Mouse (Mus musculus) forebrain, embryonic 12.5 days (tissue): ENCODE results near the gene Tulp2. TPM values are rescaled to one million over a fixed set of nuclear protein-coding genes. Genes with fewer than 3 reads are reported as not detected.

Experiments used
- ATAC-seq: fragments of 200-750 bp; cut with Nextera tagmentation; 2 replicates; pipeline ENCODE4 v1.8.0; 2017; ENCODE audit warnings: moderate TSS enrichment; ENCODE audit not compliant: low FRiP score
- H3K27ac ChIP-seq: fragments of 300-500 bp; sonication (generic); 2 replicates; pipeline ENCODE4 v1.5.1; 2016; ENCODE audit warnings: mild to moderate bottlenecking
- H3K27me3 ChIP-seq: fragments of 300-500 bp; sonication (generic); 2 replicates; pipeline ENCODE4 v1.6.1; 2016; ENCODE audit warnings: mild to moderate bottlenecking
- H3K36me3 ChIP-seq: fragments of 300-500 bp; sonication (generic); replicated peaks from 2 replicates; pipeline ENCODE4 v1.6.1; 2016; ENCODE audit warnings: mild to moderate bottlenecking
- H3K4me1 ChIP-seq: fragments of 300-500 bp; sonication (generic); 2 replicates; pipeline ENCODE4 v1.6.1; 2016
- H3K4me2 ChIP-seq: fragments of 300-500 bp; sonication (generic); 2 replicates; pipeline ENCODE4 v1.6.1; 2016; ENCODE audit warnings: mild to moderate bottlenecking, moderate library complexity
- H3K4me3 ChIP-seq: fragments of 300-500 bp; sonication (generic); replicated peaks from 2 replicates; pipeline ENCODE4 v1.5.1; 2016; ENCODE audit warnings: mild to moderate bottlenecking
- H3K9ac ChIP-seq: fragments of 300-500 bp; sonication (generic); 2 replicates; pipeline ENCODE4 v1.6.1; 2016; ENCODE audit warnings: mild to moderate bottlenecking
- H3K9me3 ChIP-seq: fragments of 300-500 bp; sonication (generic); 2 replicates; pipeline ENCODE4 v1.6.1; 2016
- WGBS: fragments of 180-500 bp; shearing (Covaris S2); methylation state at CpG from one replicate; pipeline ENCODE4 v1.1.7; 2016; 5-methylcytosine and 5-hydroxymethylcytosine counted together
- polyA plus RNA-seq: library from polyadenylated mRNA; unstranded; fragments of >200 nt; fragmentation: Nextera tagmentation; extraction: Ambion mirVana; gene quantifications from 2 replicates; pipeline ENCODE4 v1.2.1, GENCODE M21; 2016

Gene Tulp2
- polyA plus RNA-seq, 1 experiment from 2014 or later = 0.34 TPM

DNA sequence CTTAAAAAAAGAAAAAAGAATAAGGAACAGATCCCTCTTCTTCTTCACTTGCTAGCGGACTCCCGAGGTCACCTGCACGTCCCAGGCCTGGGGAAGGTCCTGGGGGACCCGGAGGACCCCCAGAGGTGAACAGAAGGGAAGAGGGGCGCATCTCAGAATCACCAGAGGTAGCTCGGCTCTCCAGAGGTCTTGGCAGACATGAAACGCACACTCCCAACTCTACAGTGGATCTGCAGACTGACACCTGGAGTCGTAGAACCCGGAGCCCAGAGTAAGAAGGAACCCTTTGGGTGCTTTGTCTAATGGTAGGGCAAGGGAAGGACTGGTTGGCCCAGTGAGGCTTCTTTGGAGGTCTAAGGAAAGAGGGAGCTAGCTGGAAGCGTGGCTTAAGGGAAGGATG lies 55.9 kb downstream of the Tulp2 start:
- Histone ChIP-seq H3K4me3 (peak overlapping the region; percentile 55), H3K27ac (no peak overlapping the region), H3K36me3 (no peaks in the 10 kb centered on the region), H3K4me1 (peaks cover 7% of the 10 kb centered on the region; the same call in 1 of the 2 replicates), H3K9ac (peak overlapping the region; percentile 70), H3K9me3 (no peaks in the 10 kb centered on the region), H3K27me3 (no peaks in the 10 kb centered on the region; the same call in 1 of the 2 replicates), H3K4me2 (peak overlapping the region; percentile 76)
- ATAC-seq = peak; percentile 33; the same call in 1 of the 2 replicates
- WGBS = 78% methylated on average over 10 of the region's 10 CpGs

- ATAC-seq = peak; percentile 89
- peak overlapping the region; percentile 70 for H3K9ac ChIP-seq
- WGBS = 2% methylated on average over 29 of the region's 29 CpGs
- H3K36me3 ChIP-seq = no peaks in the 10 kb centered on the region
- no peaks in the 10 kb centered on the region; the same call in 1 of the 2 replicates for H3K27me3 ChIP-seq
- H3K4me1 ChIP-seq = peaks cover 7% of the 10 kb centered on the region; the same call in 1 of the 2 replicates
- H3K9me3 ChIP-seq = no peaks in the 10 kb centered on the region
- no peak overlapping the region for H3K27ac ChIP-seq
- peak overlapping the region; percentile 55 for H3K4me3 ChIP-seq
- peak overlapping the region; percentile 76 for H3K4me2 ChIP-seq
Observed at GRCm38 (mm10) chr7:45538163-45539041, 56.7 kb downstream of the Tulp2 start.

DNA sequence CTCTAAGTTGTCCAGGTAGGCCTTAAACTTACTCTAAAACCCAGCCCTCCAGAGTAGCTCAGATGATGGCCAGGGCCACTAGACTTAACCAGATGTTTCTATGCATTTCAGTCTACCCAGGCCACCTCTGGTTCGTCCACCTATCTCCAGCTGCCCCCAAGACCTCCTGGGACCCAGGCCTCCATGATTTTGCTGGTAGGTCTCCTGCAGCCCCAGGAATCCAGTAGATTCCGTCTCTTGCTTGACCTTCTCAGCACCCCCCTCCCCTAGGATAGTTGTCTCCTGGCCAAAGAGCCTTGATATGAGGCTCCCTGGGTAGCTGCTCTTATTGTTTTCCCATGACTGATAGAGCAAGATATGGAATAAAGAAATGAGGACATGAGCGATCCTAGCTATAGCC lies 57.4 kb downstream of the Tulp2 start:
- Histone ChIP-seq H3K27me3 (no peaks in the 10 kb centered on the region; the same call in 1 of the 2 replicates), H3K9me3 (no peaks in the 10 kb centered on the region), H3K4me3 (no peak overlapping the region), H3K27ac (no peak overlapping the region), H3K4me1 (peaks cover 7% of the 10 kb centered on the region; the same call in 1 of the 2 replicates), H3K4me2 (no peak overlapping the region; the same call in 1 of the 2 replicates), H3K9ac (no peak overlapping the region), H3K36me3 (no peaks in the 10 kb centered on the region)
- ATAC-seq = no peak
- WGBS = 89% methylated on average over 3 of the region's 3 CpGs

- Histone ChIP-seq H3K9me3 (0 out of 2 replicates have a peak, but pooled peaks cover 4% of the 10 kb centered on the region), H3K9ac (no peak overlapping the region), H3K36me3 (no peaks in the 10 kb centered on the region), H3K27me3 (no peaks in the 10 kb centered on the region; the same call in 1 of the 2 replicates), H3K4me3 (no peak overlapping the region), H3K4me1 (peaks cover 7% of the 10 kb centered on the region; the same call in 1 of the 2 replicates), H3K27ac (no peak overlapping the region), H3K4me2 (no peak overlapping the region)
- ATAC-seq = no peak
- 78% methylated on average over 2 of the region's 2 CpGs for WGBS
Observed at GRCm38 (mm10) chr7:45540213-45540612, 58.5 kb downstream of the Tulp2 start.

- Histone ChIP-seq H3K27ac (no peak overlapping the region), H3K36me3 (no peaks in the 10 kb centered on the region), H3K4me2 (no peak overlapping the region), H3K9me3 (0 out of 2 replicates have a peak, but pooled peaks cover 4% of the 10 kb centered on the region), H3K4me1 (no peaks in the 10 kb centered on the region), H3K9ac (no peak overlapping the region), H3K27me3 (no peaks in the 10 kb centered on the region; the same call in 1 of the 2 replicates), H3K4me3 (no peak overlapping the region)
- 82% methylated on average over 1 of the region's 1 CpGs for WGBS
- no peak for ATAC-seq
Observed at GRCm38 (mm10) chr7:45544525-45544924, 62.8 kb downstream of the Tulp2 start.

DNA sequence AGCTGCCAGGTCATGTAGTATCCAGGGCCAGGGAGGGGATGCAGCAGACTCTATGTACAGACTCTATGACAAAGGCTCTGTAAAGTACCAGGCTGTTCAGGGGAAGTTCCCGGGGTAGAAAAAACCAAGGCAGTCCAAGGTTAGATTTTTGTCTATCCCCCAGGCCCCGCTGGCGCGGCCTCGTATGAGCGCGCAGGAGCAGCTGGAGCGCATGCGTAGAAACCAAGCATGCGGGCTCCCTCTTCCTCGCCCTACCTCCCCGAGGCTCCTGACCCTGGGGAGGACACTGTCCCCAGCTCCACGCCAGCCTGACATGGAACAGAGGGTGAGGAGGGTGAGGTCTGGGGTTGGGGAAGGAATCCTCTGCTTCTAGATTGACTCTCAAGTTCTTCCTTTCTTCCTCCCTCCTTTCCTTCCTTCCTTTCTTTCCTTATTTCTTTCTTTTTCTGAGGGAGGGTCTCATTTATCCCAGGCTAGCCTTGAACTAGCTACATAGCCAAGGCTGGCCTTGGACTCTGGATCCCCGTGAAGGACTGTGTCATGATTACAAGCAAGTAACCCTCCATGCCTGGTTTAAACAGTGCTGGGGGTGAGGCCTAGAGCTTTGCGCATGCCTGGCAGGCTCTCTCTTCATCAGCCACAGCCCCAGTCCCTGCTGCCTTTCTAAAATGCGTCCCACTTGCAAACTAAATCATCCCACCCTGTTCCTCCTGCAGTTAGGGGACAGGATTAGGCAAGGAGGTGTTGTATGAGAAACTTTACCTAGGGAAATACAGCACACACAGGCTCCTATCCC lies 68.2 kb downstream of the Tulp2 start:
- Histone ChIP-seq H3K9me3 (no peaks in the 10 kb centered on the region), H3K4me1 (no peaks in the 10 kb centered on the region), H3K4me2 (no peak overlapping the region), H3K9ac (0 out of 2 replicates have a peak overlapping the region, but pooled peaks have one; percentile 17), H3K27ac (no peak overlapping the region), H3K36me3 (no peaks in the 10 kb centered on the region), H3K4me3 (no peak overlapping the region), H3K27me3 (0 out of 2 replicates have a peak, but pooled peaks cover 2% of the 10 kb centered on the region)
- WGBS = 89% methylated on average over 16 of the region's 16 CpGs
- ATAC-seq = no peak

- H3K9me3 ChIP-seq = no peaks in the 10 kb centered on the region
- H3K4me1 ChIP-seq = no peaks in the 10 kb centered on the region
- no peak overlapping the region for H3K4me3 ChIP-seq
- no peaks in the 10 kb centered on the region for H3K36me3 ChIP-seq
- WGBS = 85% methylated on average over 11 of the region's 11 CpGs
- no peak overlapping the region for H3K9ac ChIP-seq
- ATAC-seq = no peak
- no peak overlapping the region for H3K4me2 ChIP-seq
- H3K27ac ChIP-seq = no peak overlapping the region
- 0 out of 2 replicates have a peak, but pooled peaks cover 2% of the 10 kb centered on the region for H3K27me3 ChIP-seq
Observed at GRCm38 (mm10) chr7:45550821-45551511, 69.3 kb downstream of the Tulp2 start.

- Histone ChIP-seq H3K27ac (no peak overlapping the region), H3K9ac (no peak overlapping the region), H3K9me3 (no peaks in the 10 kb centered on the region), H3K4me1 (no peaks in the 10 kb centered on the region), H3K27me3 (0 out of 2 replicates have a peak, but pooled peaks cover 2% of the 10 kb centered on the region), H3K36me3 (no peaks in the 10 kb centered on the region), H3K4me2 (no peak overlapping the region), H3K4me3 (no peak overlapping the region)
- ATAC-seq = no peak
- WGBS = 83% methylated on average over 8 of the region's 8 CpGs
Observed at GRCm38 (mm10) chr7:45551512-45551883, 69.8 kb downstream of the Tulp2 start.

- Histone ChIP-seq H3K9ac (no peak overlapping the region), H3K4me2 (no peak overlapping the region), H3K4me3 (no peak overlapping the region), H3K27ac (no peak overlapping the region), H3K4me1 (no peaks in the 10 kb centered on the region), H3K27me3 (0 out of 2 replicates have a peak, but pooled peaks cover 2% of the 10 kb centered on the region), H3K9me3 (no peaks in the 10 kb centered on the region), H3K36me3 (no peaks in the 10 kb centered on the region)
- no peak for ATAC-seq
- whole genome bisulfite sequencing = 66% methylated on average over 8 of the region's 8 CpGs
Observed at GRCm38 (mm10) chr7:45553519-45553918, 71.8 kb downstream of the Tulp2 start.

DNA sequence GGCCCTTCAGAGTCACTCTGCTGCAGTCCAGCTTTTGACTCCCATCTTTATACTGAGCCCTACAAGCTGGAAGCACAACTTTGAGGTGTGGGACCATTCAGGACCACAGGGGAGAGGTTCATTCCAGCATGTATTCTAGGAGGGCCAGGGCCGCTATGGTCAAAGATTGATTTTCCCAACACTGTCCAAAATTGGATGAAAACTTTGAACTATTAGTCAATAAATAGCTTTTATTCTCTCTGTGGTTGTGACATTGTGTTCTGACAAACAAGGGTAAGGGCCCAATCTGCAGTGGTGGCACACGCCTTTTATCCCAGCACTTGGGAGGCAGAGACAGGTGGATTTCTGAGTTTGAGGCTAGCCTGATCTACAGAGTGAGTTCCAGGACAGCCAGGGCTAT lies 72.3 kb downstream of the Tulp2 start:
- Histone ChIP-seq H3K9ac (no peak overlapping the region), H3K27ac (no peak overlapping the region), H3K36me3 (no peaks in the 10 kb centered on the region), H3K4me3 (no peak overlapping the region), H3K9me3 (no peaks in the 10 kb centered on the region), H3K4me1 (no peaks in the 10 kb centered on the region), H3K4me2 (no peak overlapping the region), H3K27me3 (0 out of 2 replicates have a peak, but pooled peaks cover 2% of the 10 kb centered on the region)
- whole genome bisulfite sequencing = 93% methylated on average over 2 of the region's 2 CpGs
- no peak for ATAC-seq

DNA sequence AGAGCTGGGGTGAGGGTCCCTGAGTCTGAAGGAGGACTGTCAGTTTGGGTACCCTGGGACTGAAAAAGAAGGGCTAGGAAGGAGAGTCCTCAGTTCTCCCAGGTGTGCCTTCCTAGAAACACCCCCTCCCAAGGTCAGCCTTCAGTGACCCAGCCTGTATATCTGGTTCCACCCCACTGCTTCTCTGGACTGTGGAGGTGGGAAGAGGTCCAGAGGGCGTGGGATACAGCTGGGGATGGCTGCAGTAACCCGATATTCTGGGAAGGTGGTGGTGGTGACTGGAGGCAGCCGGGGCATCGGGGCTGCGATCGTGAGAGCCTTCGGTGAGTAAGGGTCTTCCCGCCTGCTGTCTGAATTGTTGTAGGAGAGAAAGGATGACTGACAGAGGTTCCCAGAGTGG lies 73.1 kb downstream of the Tulp2 start, which contains the start of gene Hsd17b14:
Gene Hsd17b14 (plus strand): TSS at position 150 of the 400 bp plus-strand sequence.
- H3K27me3 ChIP-seq = 0 out of 2 replicates have a peak, but pooled peaks cover under 1% of the 10 kb centered on the region
- no peak for ATAC-seq
- 48% methylated on average over 8 of the region's 8 CpGs for WGBS
- no peaks in the 10 kb centered on the region for H3K36me3 ChIP-seq
- no peak within 1 kb of the TSS for H3K9ac ChIP-seq
- no peak within 1 kb of the TSS for H3K27ac ChIP-seq
- H3K9me3 ChIP-seq = no peaks in the 10 kb centered on the region
- H3K4me1 ChIP-seq = no peaks in the 10 kb centered on the region
- H3K4me3 ChIP-seq = no peak within 1 kb of the TSS
- H3K4me2 ChIP-seq = no peak within 1 kb of the TSS
